Mouse (Mus musculus): ENCODE measurements around the gene Gpatch2. TPM values are rescaled to one million over a fixed set of nuclear protein-coding genes. Genes with fewer than 3 reads are reported as not detected.
A peak's percentile ranks its signal among the peaks of the same experiment; 100 is the strongest.

The Gpatch2 gene
- polyA plus RNA-seq (2011; ENCODE audit: insufficient read depth, insufficient read length, low replicate concordance, missing spikeins): 7.8 and 9.8 TPM in 2 replicates

GRCm38 (mm10) chr1:187215181-187216116 is at the start of gene Gpatch2, which contains the start of gene Spata17:
TSS of gene Gpatch2 (plus strand) at chr1:187215508.
TSS of gene Spata17 (minus strand) at chr1:187215465.
- H3K27ac ChIP-seq (ENCODE audit: control insufficient read depth, insufficient read depth, low read depth, low read length, poor library complexity): 0 out of 2 replicates have a peak within 1 kb of the TSS, but pooled peaks have one; percentile 2
- H3K4me1 ChIP-seq (ENCODE audit: control insufficient read depth, insufficient read depth, low read length): no peaks in the 10 kb centered on the region
- peak within 1 kb of the TSS; percentile 71 for H3K4me3 ChIP-seq (replicated peaks; ENCODE audit: control insufficient read depth, low read depth, low read length)
- TF ChIP-seq POLR2A (IDR thresholded peaks at IDR 0.05; ENCODE audit: borderline replicate concordance, control insufficient read depth, low read depth, low read length): peak; percentile 43; the same call in 1 of the 2 replicates
- TF ChIP-seq CTCF (IDR thresholded peaks at IDR 0.05; ENCODE audit: control insufficient read depth, insufficient read depth, low read length): no peak
- under 1% methylated on average over 58 of the region's 58 CpGs for WGBS

- H3K4me1 ChIP-seq (ENCODE audit: control insufficient read depth, insufficient read depth, low read length): no peaks in the 10 kb centered on the region
- WGBS: 79% methylated on average over 7 of the region's 7 CpGs
- TF ChIP-seq POLR2A (IDR thresholded peaks at IDR 0.05; ENCODE audit: borderline replicate concordance, control insufficient read depth, low read depth, low read length) (no peak), CTCF (IDR thresholded peaks at IDR 0.05; ENCODE audit: control insufficient read depth, insufficient read depth, low read length) (no peak)
- no peak overlapping the region for H3K4me3 ChIP-seq (replicated peaks; ENCODE audit: control insufficient read depth, low read depth, low read length)
- no peak overlapping the region for H3K27ac ChIP-seq (ENCODE audit: control insufficient read depth, insufficient read depth, low read depth, low read length, poor library complexity)
Measured at GRCm38 (mm10) chr1:187169646-187170045, 45.7 kb upstream of the Gpatch2 start.

- Histone ChIP-seq H3K4me1 (ENCODE audit: control insufficient read depth, insufficient read depth, low read length) (no peaks in the 10 kb centered on the region), H3K4me3 (replicated peaks; ENCODE audit: control insufficient read depth, low read depth, low read length) (no peak overlapping the region), H3K27ac (ENCODE audit: control insufficient read depth, insufficient read depth, low read depth, low read length, poor library complexity) (no peak overlapping the region)
- 36% methylated on average over 3 of the region's 3 CpGs for WGBS
- TF ChIP-seq POLR2A (IDR thresholded peaks at IDR 0.05; ENCODE audit: borderline replicate concordance, control insufficient read depth, low read depth, low read length) (no peak), CTCF (IDR thresholded peaks at IDR 0.05; ENCODE audit: control insufficient read depth, insufficient read depth, low read length) (no peak)
Measured at GRCm38 (mm10) chr1:187170361-187170760, 44.9 kb upstream of the Gpatch2 start.

GRCm38 (mm10) chr1:187175991-187176390 is 39.3 kb upstream of the Gpatch2 start:
- Histone ChIP-seq H3K27ac (ENCODE audit: control insufficient read depth, insufficient read depth, low read depth, low read length, poor library complexity) (no peak overlapping the region), H3K4me1 (ENCODE audit: control insufficient read depth, insufficient read depth, low read length) (no peaks in the 10 kb centered on the region), H3K4me3 (replicated peaks; ENCODE audit: control insufficient read depth, low read depth, low read length) (no peak overlapping the region)
- 83% methylated on average over 1 of the region's 1 CpGs for WGBS
- TF ChIP-seq CTCF (IDR thresholded peaks at IDR 0.05; ENCODE audit: control insufficient read depth, insufficient read depth, low read length) (no peak), POLR2A (IDR thresholded peaks at IDR 0.05; ENCODE audit: borderline replicate concordance, control insufficient read depth, low read depth, low read length) (no peak)

DNA sequence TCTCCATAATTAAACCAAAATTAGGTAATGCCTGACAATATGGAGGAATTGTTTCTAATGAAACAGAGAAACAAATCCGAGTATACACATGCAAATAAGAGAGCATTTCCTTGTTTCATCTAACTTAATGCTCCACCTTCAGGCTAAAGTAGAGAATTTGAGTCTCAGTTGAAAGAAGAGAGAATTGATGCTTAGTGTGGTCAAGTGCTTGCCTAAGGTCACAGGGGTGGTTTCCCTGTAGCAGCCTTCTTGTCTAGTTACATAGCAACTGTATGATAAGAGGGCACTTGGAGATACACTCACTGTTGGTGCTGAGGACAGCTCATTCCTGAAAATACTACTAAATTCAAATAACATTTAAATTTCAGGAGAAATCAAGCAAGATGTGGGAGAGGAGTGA is 36.8 kb upstream of the Gpatch2 start:
- 67% methylated on average over 1 of the region's 1 CpGs for WGBS
- no peak overlapping the region for H3K27ac ChIP-seq (ENCODE audit: control insufficient read depth, insufficient read depth, low read depth, low read length, poor library complexity)
- no peak for TF ChIP-seq CTCF (IDR thresholded peaks at IDR 0.05; ENCODE audit: control insufficient read depth, insufficient read depth, low read length)
- TF ChIP-seq POLR2A (IDR thresholded peaks at IDR 0.05; ENCODE audit: borderline replicate concordance, control insufficient read depth, low read depth, low read length): no peak
- no peaks in the 10 kb centered on the region for H3K4me1 ChIP-seq (ENCODE audit: control insufficient read depth, insufficient read depth, low read length)
- no peak overlapping the region for H3K4me3 ChIP-seq (replicated peaks; ENCODE audit: control insufficient read depth, low read depth, low read length)

- Histone ChIP-seq H3K4me3 (replicated peaks; ENCODE audit: control insufficient read depth, low read depth, low read length) (no peak overlapping the region), H3K27ac (ENCODE audit: control insufficient read depth, insufficient read depth, low read depth, low read length, poor library complexity) (no peak overlapping the region), H3K4me1 (ENCODE audit: control insufficient read depth, insufficient read depth, low read length) (no peaks in the 10 kb centered on the region)
- no peak for TF ChIP-seq POLR2A (IDR thresholded peaks at IDR 0.05; ENCODE audit: borderline replicate concordance, control insufficient read depth, low read depth, low read length)
- no peak for TF ChIP-seq CTCF (IDR thresholded peaks at IDR 0.05; ENCODE audit: control insufficient read depth, insufficient read depth, low read length)
- WGBS: 76% methylated on average over 6 of the region's 6 CpGs
Measured at GRCm38 (mm10) chr1:187205506-187205905, 9.8 kb upstream of the Gpatch2 start.

DNA sequence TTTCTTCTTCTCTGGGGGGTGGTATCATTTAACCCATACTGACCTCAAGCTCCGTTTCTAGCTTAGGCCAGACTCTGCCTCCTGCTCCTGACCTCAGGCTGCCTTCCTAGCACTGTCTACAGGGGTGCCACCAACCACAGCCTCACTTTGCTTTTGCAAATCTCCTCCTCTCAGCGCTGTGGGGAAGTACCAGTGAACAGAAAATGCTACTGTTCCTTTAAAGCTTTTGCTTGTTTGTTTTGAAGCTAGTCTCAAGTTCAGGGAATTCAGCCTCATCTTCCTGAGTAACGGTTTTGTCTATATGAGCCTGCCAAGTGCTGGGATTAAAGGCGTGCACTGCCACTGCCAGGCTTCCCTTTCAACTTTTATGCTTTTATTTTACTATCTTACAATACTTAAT is 5.8 kb upstream of the Gpatch2 start:
- TF ChIP-seq CTCF (IDR thresholded peaks at IDR 0.05; ENCODE audit: control insufficient read depth, insufficient read depth, low read length) (no peak), POLR2A (IDR thresholded peaks at IDR 0.05; ENCODE audit: borderline replicate concordance, control insufficient read depth, low read depth, low read length) (no peak)
- no peak overlapping the region for H3K4me3 ChIP-seq (replicated peaks; ENCODE audit: control insufficient read depth, low read depth, low read length)
- no peak overlapping the region for H3K27ac ChIP-seq (ENCODE audit: control insufficient read depth, insufficient read depth, low read depth, low read length, poor library complexity)
- 45% methylated on average over 4 of the region's 4 CpGs for WGBS
- H3K4me1 ChIP-seq (ENCODE audit: control insufficient read depth, insufficient read depth, low read length): no peaks in the 10 kb centered on the region

GRCm38 (mm10) chr1:187210736-187211135 is 4.6 kb upstream of the Gpatch2 start:
- Histone ChIP-seq H3K27ac (ENCODE audit: control insufficient read depth, insufficient read depth, low read depth, low read length, poor library complexity) (no peak overlapping the region), H3K4me3 (replicated peaks; ENCODE audit: control insufficient read depth, low read depth, low read length) (no peak overlapping the region), H3K4me1 (ENCODE audit: control insufficient read depth, insufficient read depth, low read length) (no peaks in the 10 kb centered on the region)
- TF ChIP-seq CTCF (IDR thresholded peaks at IDR 0.05; ENCODE audit: control insufficient read depth, insufficient read depth, low read length): no peak
- TF ChIP-seq POLR2A (IDR thresholded peaks at IDR 0.05; ENCODE audit: borderline replicate concordance, control insufficient read depth, low read depth, low read length): no peak
- 85% methylated on average over 4 of the region's 4 CpGs for WGBS

All from bone marrow, adult 2 months (tissue).